ENCODE assay signal across 51 mouse cellular contexts in genomic region chr16:58826732-58827319, GRCm38 (mm10). TPM values are rescaled to one million over a fixed set of nuclear protein-coding genes. Genes with fewer than 3 reads are reported as not detected.
"Had no signal": no experiment of that assay in that cellular context is flagged by ENCODE, and none has a peak within 500 bp of the region (broad histone marks: within the 10 kb centered on the region; RNA-seq: fewer than 3 reads in every experiment).

Olfr175-ps1 (minus strand) TSS chr16:58826782.

- H3K27ac ChIP-seq: heart, embryonic 10.5 days; heart, embryonic 13.5 days; heart, embryonic 15.5 days; hindbrain, embryonic 10.5 days; hindbrain, embryonic 12.5 days; hindbrain, embryonic 13.5 days; hindbrain, embryonic 14.5 days; hindbrain, embryonic 15.5 days; hindbrain, postnatal 0 days; intestine, embryonic 15.5 days; kidney, embryonic 15.5 days; kidney, postnatal 0 days; layer of hippocampus, adult 2 months had no signal

- H3K36me3 ChIP-seq: heart, embryonic 10.5 days; heart, embryonic 12.5 days; heart, embryonic 13.5 days; heart, embryonic 15.5 days; hindbrain, embryonic 10.5 days; hindbrain, embryonic 12.5 days; hindbrain, embryonic 13.5 days; hindbrain, embryonic 15.5 days; intestine, embryonic 15.5 days; kidney, embryonic 15.5 days had no signal

- H3K9me3 ChIP-seq: heart, embryonic 10.5 days; heart, embryonic 12.5 days; heart, embryonic 13.5 days; heart, embryonic 15.5 days; hindbrain, embryonic 10.5 days; hindbrain, embryonic 12.5 days; hindbrain, embryonic 13.5 days; hindbrain, embryonic 15.5 days; intestine, embryonic 15.5 days; kidney, embryonic 15.5 days had no signal

- H3K4me2 ChIP-seq: heart, embryonic 11.5 days; heart, embryonic 12.5 days; heart, embryonic 13.5 days; heart, embryonic 15.5 days; hindbrain, embryonic 12.5 days; hindbrain, embryonic 13.5 days; hindbrain, embryonic 14.5 days; hindbrain, embryonic 15.5 days; intestine, embryonic 15.5 days; kidney, embryonic 15.5 days had no signal

- DNase-seq: heart, postnatal 10 days; heart, postnatal 14 days; heart, postnatal 36 days; heart, postnatal 4 days; kidney, adult 11 months; kidney, adult 18-20 months; kidney, adult 2 months; kidney, adult 8-10 months; kidney, adult 9 months; kidney, postnatal 10 days; kidney, postnatal 14 days; kidney, postnatal 25 days; kidney, postnatal 36 days; kidney, postnatal 4 days; layer of hippocampus, adult 9-11 months; layer of hippocampus, postnatal 36 days had no signal

- H3K9ac ChIP-seq: heart, embryonic 12.5 days; heart, embryonic 13.5 days; heart, embryonic 15.5 days; hindbrain, embryonic 12.5 days; hindbrain, embryonic 13.5 days; hindbrain, embryonic 14.5 days; hindbrain, embryonic 15.5 days; intestine, embryonic 15.5 days; kidney, embryonic 15.5 days had no signal

- H3K4me1 ChIP-seq: heart, embryonic 10.5 days; heart, embryonic 12.5 days; heart, embryonic 13.5 days; heart, embryonic 15.5 days; hindbrain, embryonic 10.5 days; hindbrain, embryonic 12.5 days; hindbrain, embryonic 13.5 days; hindbrain, embryonic 15.5 days; intestine, embryonic 15.5 days; kidney, embryonic 15.5 days had no signal

- H3K4me3 ChIP-seq: heart, embryonic 10.5 days; heart, embryonic 12.5 days; heart, embryonic 13.5 days; heart, embryonic 15.5 days; hindbrain, embryonic 10.5 days; hindbrain, embryonic 12.5 days; hindbrain, embryonic 13.5 days; hindbrain, embryonic 15.5 days; intestine, embryonic 15.5 days; kidney, embryonic 15.5 days; layer of hippocampus, adult 2 months had no signal

- ATAC-seq: hindbrain, embryonic 16.5 days; hindbrain, postnatal 0 days; inflammation-experienced regulatory T-cells, adult 6 months; intestine, embryonic 15.5 days; intestine, embryonic 16.5 days; intestine, postnatal 0 days had no signal

- H3K27me3 ChIP-seq: heart, embryonic 12.5 days; heart, embryonic 13.5 days; heart, embryonic 15.5 days; hindbrain, embryonic 12.5 days; hindbrain, embryonic 13.5 days; hindbrain, embryonic 15.5 days; intestine, embryonic 15.5 days; kidney, embryonic 15.5 days had no signal

RNA-seq across cellular contexts. Expression of gene Olfr175-ps1, which starts in this region (rescaled TPM):
- total RNA-seq: heart, postnatal 10 days; heart, postnatal 14 days; heart, postnatal 25 days; heart, postnatal 36 days; heart, postnatal 4 days; hematopoietic stem cell, adult 5-6 weeks; hindbrain, postnatal 0 days; layer of hippocampus, adult 18-20 months; layer of hippocampus, adult 2 months; layer of hippocampus, adult 8-10 months; layer of hippocampus, postnatal 10 days; layer of hippocampus, postnatal 14 days; layer of hippocampus, postnatal 25 days; layer of hippocampus, postnatal 36 days; left cerebral cortex, adult 18-20 months had no signal
- polyA plus RNA-seq: heart, embryonic 10.5 days; heart, embryonic 11.5 days; heart, embryonic 12.5 days; heart, embryonic 13.5 days; heart, embryonic 14.5 days; heart, embryonic 15.5 days; heart, embryonic 16.5 days; heart, postnatal 0 days; hindbrain, embryonic 10.5 days; hindbrain, embryonic 11.5 days; hindbrain, embryonic 12.5 days; hindbrain, embryonic 13.5 days; hindbrain, embryonic 14.5 days; hindbrain, embryonic 15.5 days; hindbrain, embryonic 16.5 days; hindbrain, postnatal 0 days; intestine, embryonic 14.5 days; intestine, embryonic 15.5 days; intestine, embryonic 16.5 days; intestine, postnatal 0 days; kidney, adult 2 months; kidney, embryonic 14.5 days; kidney, embryonic 15.5 days; kidney, embryonic 16.5 days; kidney, postnatal 0 days; large intestine, adult 2 months had no signal
